Comparison of ENCODE assay signal across 30 mouse cellular contexts in the genomic region with DNA sequence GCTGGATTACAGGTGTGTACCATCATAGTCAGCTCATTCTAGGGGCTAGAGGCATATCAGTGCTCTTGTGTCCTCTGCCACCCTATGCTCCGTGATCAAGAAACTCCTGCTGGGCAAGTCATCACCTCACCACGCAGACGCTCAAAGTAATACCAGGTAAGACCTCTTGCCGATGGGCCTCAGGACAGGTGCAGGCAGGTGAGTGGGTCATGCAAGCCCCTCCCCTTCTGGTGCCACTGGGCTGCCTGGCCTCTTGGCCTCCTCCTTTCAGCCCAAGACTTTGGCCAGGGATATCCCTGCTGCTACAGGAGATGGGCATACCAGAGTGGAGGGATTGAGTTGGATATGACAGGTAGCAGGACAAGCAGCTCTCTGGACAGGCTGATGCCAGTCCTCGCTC. TPM values are rescaled to one million over a fixed set of nuclear protein-coding genes. Genes with fewer than 3 reads are reported as not detected.
DNase-seq lines count a peak whose midpoint lies in the region; ATAC-seq and TF ChIP-seq lines count a peak whose summit lies in the region.
"Had no signal": no experiment of that assay in that cellular context is flagged by ENCODE, and none has a peak within 500 bp of the region (broad histone marks: within the 10 kb centered on the region; RNA-seq: fewer than 3 reads in every experiment).

No protein-coding gene starts in this region.

- H3ac ChIP-seq in myocyte (ENCODE audit: control insufficient read depth, insufficient read length): no peak overlapping the region

- H3K9me3 ChIP-seq in neural tube, embryonic 15.5 days (replicated peaks): no peaks in the 10 kb centered on the region
- H3K9me3 ChIP-seq: embryonic facial prominence, embryonic 10.5 days; embryonic facial prominence, embryonic 13.5 days; forebrain, embryonic 12.5 days; forebrain, embryonic 15.5 days; G1E; heart, embryonic 12.5 days; heart, embryonic 15.5 days; hindbrain, embryonic 10.5 days; hindbrain, embryonic 13.5 days; intestine, embryonic 15.5 days had no signal

- 91% methylated on average over 5 of the region's 5 CpGs for WGBS in neural tube, embryonic 15.5 days

- H3K79me2 ChIP-seq in myocyte (ENCODE audit: control insufficient read depth, insufficient read depth): no peaks in the 10 kb centered on the region

- H3K9ac ChIP-seq in neural tube, embryonic 15.5 days (replicated peaks): no peak overlapping the region
- H3K9ac ChIP-seq: embryonic facial prominence, embryonic 13.5 days; heart, embryonic 12.5 days; heart, embryonic 15.5 days; intestine, embryonic 15.5 days had no signal

- DNase-seq in cerebellum, adult 11-12 months: peak; percentile 59
- DNase-seq in cerebellum, postnatal 14 days: no peak
- DNase-seq in heart, adult 11 months: peak; percentile 93
- no peak for DNase-seq in heart, adult 18-20 months
- DNase-seq in neural tube, embryonic 10.5 days (ENCODE audit: extremely low spot score, low spot score): no peak
- DNase-seq: adrenal gland, postnatal 10 days; adrenal gland, postnatal 36 days; B cell, adult 2 months; embryo, embryonic 11 days; gastrocnemius, postnatal 36 days; heart, postnatal 36 days had no signal

- H3K4me1 ChIP-seq in neural tube, embryonic 15.5 days: peaks cover 12% of the 10 kb centered on the region

- TF ChIP-seq POLR2A in myocyte (IDR thresholded peaks at IDR 0.05; ENCODE audit: insufficient read length, low read depth): no peak

- no peak for ATAC-seq in neural tube, embryonic 15.5 days (ENCODE audit: low FRiP score)
- ATAC-seq: intestine, embryonic 15.5 days had no signal

- no peak overlapping the region for H3K27ac ChIP-seq in neural tube, embryonic 15.5 days (replicated peaks)
- H3K27ac ChIP-seq: embryonic facial prominence, embryonic 10.5 days; embryonic facial prominence, embryonic 13.5 days; forebrain, embryonic 12.5 days; forebrain, embryonic 15.5 days; heart, embryonic 15.5 days; intestine, embryonic 15.5 days had no signal

- no peak overlapping the region for H3K4me3 ChIP-seq in neural tube, embryonic 15.5 days (replicated peaks)
- H3K4me3 ChIP-seq in myocyte: no peak overlapping the region
- H3K4me3 ChIP-seq: embryonic facial prominence, embryonic 13.5 days; erythroblast, embryonic 14.5 days; heart, embryonic 12.5 days had no signal

- H3K36me3 ChIP-seq in neural tube, embryonic 15.5 days: peaks cover 32% of the 10 kb centered on the region
- H3K36me3 ChIP-seq in myocyte (ENCODE audit: control insufficient read depth, insufficient read depth): peaks cover 29% of the 10 kb centered on the region

- no peaks in the 10 kb centered on the region for H3K27me3 ChIP-seq in neural tube, embryonic 15.5 days (replicated peaks)
- H3K27me3 ChIP-seq in myocyte (ENCODE audit: control insufficient read depth, insufficient read depth, insufficient read length): no peaks in the 10 kb centered on the region
- H3K27me3 ChIP-seq: CH12.LX; forebrain, embryonic 15.5 days; heart, embryonic 15.5 days; intestine, embryonic 15.5 days; Patski had no signal

- peak overlapping the region; percentile 97; the same call in 1 of the 2 replicates for H3K4me2 ChIP-seq in neural tube, embryonic 15.5 days
- H3K4me2 ChIP-seq in myocyte (ENCODE audit: low read depth): no peak overlapping the region

TF ChIP-seq in myocyte, 11 proteins besides CTCF, POLR2A, EP300 and RAD21:
- TF ChIP-seq MYOD1 (IDR thresholded peaks at IDR 0.05; ENCODE audit: control insufficient read depth in 1 of 3, insufficient read length in 2 of 3, low read depth in 2 of 3) (no peak), TCF12 (IDR thresholded peaks at IDR 0.05; ENCODE audit: insufficient read depth, poor library complexity, severe bottlenecking) (no peak), POLR2AphosphoS2 (IDR thresholded peaks at IDR 0.05; ENCODE audit: insufficient read length, low read depth) (peak; percentile 27), SRF (IDR thresholded peaks at IDR 0.05; ENCODE audit: control insufficient read depth, insufficient read length, low read depth) (no peak)
TF ChIP-seq in myocyte: peak in this region for 1.

RNA-seq across cellular contexts. Expression of a gene that starts 1.0 kb away (rescaled TPM):
- not detected for total RNA-seq in heart, adult 18-20 months (2021)
- polyA plus RNA-seq in neural tube, embryonic 15.5 days (2015; fragmentation: Nextera tagmentation; extraction: Ambion mirVana): 1.00 and 1.3 TPM in 2 replicates
- polyA plus RNA-seq in myocyte (2012; fragmentation: generic; extraction: Trizol): 0.04 TPM
- total RNA-seq: adrenal gland, adult 18-20 months; adrenal gland, postnatal 10 days; adrenal gland, postnatal 36 days; CH12.LX; gastrocnemius, adult 8-10 months; gastrocnemius, postnatal 36 days; heart, postnatal 10 days; heart, postnatal 36 days had no signal
- polyA plus RNA-seq: embryonic facial prominence, embryonic 10.5 days; embryonic facial prominence, embryonic 13.5 days; erythroblast, embryonic 14.5 days; forebrain, embryonic 12.5 days; G1E; heart, embryonic 12.5 days; heart, embryonic 15.5 days; hindbrain, embryonic 10.5 days; intestine, embryonic 15.5 days; Patski had no signal

RNA-seq across cellular contexts. Expression of a gene that starts 10.9 kb away (rescaled TPM):
- total RNA-seq in heart, adult 18-20 months (2021): not detected
- 2.1 and 2.3 TPM in 2 replicates for polyA plus RNA-seq in neural tube, embryonic 15.5 days (2015; fragmentation: Nextera tagmentation; extraction: Ambion mirVana)
- polyA plus RNA-seq in myocyte (2012; fragmentation: generic; extraction: Trizol): not detected
- total RNA-seq: adrenal gland, postnatal 36 days; CH12.LX; G1E; gastrocnemius, adult 8-10 months; gastrocnemius, postnatal 36 days; granulocyte monocyte progenitor cell, adult 5-6 weeks; heart, postnatal 10 days; heart, postnatal 36 days had no signal
- polyA plus RNA-seq: erythroblast, embryonic 14.5 days; G1E; heart, embryonic 12.5 days had no signal

RNA-seq across cellular contexts. Expression of a gene that starts 48.0 kb away (rescaled TPM):
- 1 to 10 TPM; 2.5 to 3.0 TPM for total RNA-seq in heart, adult 18-20 months (2021)
- 3.8 and 5.7 TPM in 2 replicates for polyA plus RNA-seq in neural tube, embryonic 15.5 days (2015; fragmentation: Nextera tagmentation; extraction: Ambion mirVana)
- 12.9 TPM for polyA plus RNA-seq in myocyte (2012; fragmentation: generic; extraction: Trizol)

RNA-seq across cellular contexts. Expression of a gene that starts 48.4 kb away (rescaled TPM):
- total RNA-seq in heart, adult 18-20 months (2021): 10 to 100 TPM; 18.1 to 20.2 TPM
- 8.6 and 10.8 TPM in 2 replicates for polyA plus RNA-seq in neural tube, embryonic 15.5 days (2015; fragmentation: Nextera tagmentation; extraction: Ambion mirVana)
- 15.6 TPM for polyA plus RNA-seq in myocyte (2012; fragmentation: generic; extraction: Trizol)
- total RNA-seq: G1E had no signal

Comparison
In these comparisons a context has a peak if more than half of its experiments do, and no peak if none do; other contexts are left out.
1. DNase-seq: peak in cerebellum, adult 11-12 months (single experiment) and heart, adult 11 months (single experiment); none in cerebellum, postnatal 14 days (0 of 2), heart, adult 18-20 months (0 of 2) and neural tube, embryonic 10.5 days (single experiment).